Mouse (Mus musculus) ES-E14 (cell line): ENCODE measurements around the gene Uqcr10.

Source experiments
- MAFK ChIP-seq: IDR thresholded peaks from 2 replicates; pipeline ENCODE4 v1.6.1; 2014; ENCODE audit warnings: mild to moderate bottlenecking, low read depth, low read length, inconsistent platforms; ENCODE audit not compliant: insufficient read depth
- ZC3H11A ChIP-seq: IDR thresholded peaks from 2 replicates; pipeline ENCODE4 v1.6.1; 2012; ENCODE audit warnings: low read depth, mild to moderate bottlenecking, inconsistent platforms, low read length, borderline replicate concordance

- TF ChIP-seq MAFK, result no peak
- no peak for TF ChIP-seq ZC3H11A
Observed at GRCm38 (mm10) chr11:4734179-4734578, 30.0 kb upstream of the Uqcr10 start.
